Mouse (Mus musculus) ovary, postnatal 36 days (tissue): ENCODE data around the gene Shisa8.

Experiments
- DNase-seq: peaks from one replicate; pipeline ENCODE4 v3.0.0; 2022; ENCODE audit warnings: low spot score, mixed read lengths

The Shisa8 gene

GRCm38 (mm10) chr15:82223251-82223650 lies 10.6 kb upstream of the Shisa8 start:
- DNase-seq = no peak

DNA sequence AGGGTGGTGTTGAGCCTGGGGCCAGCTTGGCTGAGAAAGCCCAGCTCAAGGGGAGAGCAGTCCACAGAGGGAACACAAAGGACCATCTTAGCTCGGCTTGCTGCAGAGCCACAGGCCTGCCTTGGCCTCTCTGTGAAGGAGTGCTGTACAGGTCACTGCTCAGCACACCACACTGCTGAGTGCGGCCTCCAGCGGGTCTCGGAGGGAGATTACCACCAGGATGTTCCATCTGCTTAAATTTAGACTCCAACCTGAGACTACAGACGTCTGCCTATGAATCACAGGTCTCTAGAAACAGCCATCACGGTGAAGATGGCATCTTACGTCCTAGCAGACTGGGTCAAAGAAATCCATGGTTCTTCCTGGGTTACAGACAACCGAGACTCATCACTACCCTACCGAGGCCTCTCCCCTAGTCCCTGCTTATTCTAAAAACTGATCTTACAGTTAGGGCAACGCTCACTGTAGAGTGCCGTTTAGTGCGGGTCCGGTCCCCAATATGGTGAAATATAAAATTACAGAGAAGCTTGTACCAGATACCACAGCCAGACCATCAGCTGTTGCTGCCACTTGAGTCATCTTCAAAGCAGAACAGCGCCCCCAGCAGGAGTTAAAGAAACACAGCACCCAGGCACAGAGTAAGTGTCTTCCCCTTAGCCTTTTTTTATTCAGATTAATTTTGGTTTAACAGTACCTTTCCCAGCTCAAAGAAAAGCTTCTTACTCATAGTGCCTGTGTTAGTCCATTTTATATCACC lies 8.7 kb upstream of the Shisa8 start:
- DNase-seq = no peak

GRCm38 (mm10) chr15:82220003-82220675 lies 7.5 kb upstream of the Shisa8 start:
- DNase-seq = no peak

DNA sequence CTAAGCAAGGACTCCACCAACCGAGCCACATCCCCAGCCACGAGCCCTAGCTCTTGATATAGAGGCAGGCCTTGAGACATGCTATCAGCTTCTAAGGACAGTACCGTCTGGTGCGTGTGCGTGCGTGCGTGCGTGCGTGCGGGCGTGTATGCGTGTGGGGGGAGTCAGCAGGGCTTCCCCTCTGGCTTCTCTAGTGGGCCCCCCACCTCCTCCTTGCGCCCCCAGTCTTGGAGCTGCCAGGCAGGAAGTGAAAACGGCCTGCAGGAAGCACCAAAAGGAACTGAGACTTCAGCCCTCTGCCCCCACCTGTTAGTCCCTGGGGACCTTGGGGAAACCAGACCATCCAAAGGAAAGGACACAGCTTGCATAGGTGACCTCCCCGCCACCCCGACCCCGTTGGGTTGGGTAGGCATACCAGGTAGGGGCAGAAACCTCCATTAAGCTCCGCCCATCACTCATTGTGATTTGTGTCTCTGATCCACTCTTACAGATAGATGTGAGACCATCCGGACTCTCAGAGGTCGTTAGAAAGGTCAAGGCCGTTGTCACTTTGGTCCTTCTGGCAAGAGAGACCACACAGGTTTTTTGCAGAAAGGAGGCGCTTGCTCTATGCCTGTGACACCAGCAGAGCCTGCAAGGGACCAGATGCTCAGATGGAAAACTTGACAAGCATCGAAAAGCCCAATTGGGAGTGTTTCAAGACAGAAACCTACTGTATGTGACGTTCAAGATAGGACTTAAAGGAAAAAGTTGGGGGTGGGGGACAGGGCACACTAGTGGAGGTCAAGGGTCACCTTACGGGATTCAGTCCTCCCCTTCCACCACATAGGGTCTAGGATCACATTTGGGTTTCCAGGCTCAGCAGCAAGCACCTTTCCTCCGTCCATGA lies 6.4 kb upstream of the Shisa8 start:
- DNase-seq = no peak

- no peak for DNase-seq
Measured at GRCm38 (mm10) chr15:82217980-82218379, 5.4 kb upstream of the Shisa8 start.

- no peak for DNase-seq
Measured at GRCm38 (mm10) chr15:82217039-82217438, 4.4 kb upstream of the Shisa8 start.

GRCm38 (mm10) chr15:82216142-82216827 lies 3.7 kb upstream of the Shisa8 start:
- no peak for DNase-seq

DNA sequence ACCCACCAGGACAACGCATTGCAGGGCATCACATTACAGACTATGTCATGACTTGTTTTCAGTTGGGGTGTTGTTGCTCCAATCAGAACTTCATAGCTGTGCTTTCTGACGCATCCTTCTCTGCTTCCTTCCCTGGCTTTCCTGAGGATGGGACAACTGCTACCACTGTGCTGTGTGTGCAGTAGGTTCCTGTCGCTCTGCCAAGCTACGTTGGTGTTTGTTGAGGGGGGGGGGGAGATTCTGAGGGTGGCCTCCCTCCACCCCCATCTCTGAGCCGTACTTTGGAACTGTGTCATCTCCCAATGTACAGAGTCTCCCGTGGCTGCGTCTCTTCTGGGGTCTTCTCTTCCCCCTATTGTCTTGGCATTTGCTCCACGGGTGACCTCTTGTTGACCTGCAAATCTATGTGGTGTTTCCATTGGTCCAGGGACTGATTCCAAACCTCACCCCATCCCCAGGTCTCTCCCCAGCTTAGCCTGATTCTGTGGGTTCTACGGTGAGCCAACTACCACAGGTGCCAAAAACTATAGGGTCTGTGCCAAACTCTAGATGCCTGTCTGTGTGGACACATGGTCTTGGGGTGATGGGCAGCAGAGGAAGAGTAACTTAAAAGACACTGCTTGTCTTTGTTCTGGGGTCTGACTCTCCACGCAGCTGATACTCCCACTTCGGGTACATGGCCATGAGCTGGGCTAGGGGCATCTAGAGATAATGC lies 2.9 kb upstream of the Shisa8 start:
- no peak for DNase-seq

GRCm38 (mm10) chr15:82213222-82213621 lies 607 bp upstream of the Shisa8 start:
- no peak for DNase-seq

- DNase-seq = peak; percentile 27
Measured at GRCm38 (mm10) chr15:82211911-82212751, 484 bp downstream of the Shisa8 start.

GRCm38 (mm10) chr15:82211281-82211680 lies 1.3 kb downstream of the Shisa8 start:
- DNase-seq = no peak

GRCm38 (mm10) chr15:82210801-82211200 lies 1.8 kb downstream of the Shisa8 start:
- no peak for DNase-seq

GRCm38 (mm10) chr15:82209295-82210050 lies 3.1 kb downstream of the Shisa8 start:
- no peak for DNase-seq

GRCm38 (mm10) chr15:82208307-82208706 lies 4.3 kb downstream of the Shisa8 start:
- DNase-seq = no peak

DNA sequence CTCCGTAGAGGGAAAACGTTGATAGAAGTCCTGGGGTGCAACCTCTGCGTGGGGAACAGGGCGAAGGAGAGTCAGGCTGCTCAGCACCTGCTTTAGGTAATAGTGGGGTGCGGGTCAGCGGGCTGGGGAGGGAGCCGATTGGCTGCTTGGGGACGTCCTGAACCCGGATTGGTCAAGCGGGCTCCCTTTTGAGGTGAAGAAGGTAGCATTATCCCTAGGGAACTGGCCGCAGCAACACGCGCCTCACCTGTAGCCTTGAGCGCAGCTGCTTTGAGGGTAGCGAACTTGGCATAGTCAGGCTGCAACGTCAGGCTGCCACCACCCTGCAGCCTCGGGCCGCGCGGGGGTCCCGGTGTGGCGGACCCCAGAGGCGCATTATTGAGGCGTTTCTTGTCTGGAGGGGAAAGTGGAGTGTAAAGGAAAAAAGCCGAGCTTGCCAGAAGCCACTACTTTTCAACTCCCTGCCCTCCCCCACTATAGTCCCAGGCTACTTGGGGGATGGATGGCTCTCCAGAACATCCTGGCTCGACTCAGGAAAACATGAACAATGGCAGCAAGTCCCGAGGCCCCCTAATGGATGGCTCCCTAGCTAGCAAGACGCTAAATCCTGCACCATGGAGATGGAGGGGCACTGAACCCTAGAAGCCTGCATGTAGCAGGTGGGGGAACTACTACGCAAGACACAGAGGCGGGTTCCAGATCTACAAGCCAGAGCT lies 5.0 kb downstream of the Shisa8 start:
- DNase-seq = no peak

- DNase-seq = no peak
Measured at GRCm38 (mm10) chr15:82207105-82207459, 5.5 kb downstream of the Shisa8 start.

GRCm38 (mm10) chr15:82206365-82207104 lies 6.1 kb downstream of the Shisa8 start:
- peak; percentile 64 for DNase-seq

GRCm38 (mm10) chr15:82204680-82205371 lies 7.8 kb downstream of the Shisa8 start:
- no peak for DNase-seq
